Mouse (Mus musculus) embryonic facial prominence, embryonic 10.5 days (tissue): ENCODE measurements around the gene Nes. TPM values are rescaled to one million over a fixed set of nuclear protein-coding genes. Genes with fewer than 3 reads are reported as not detected.
A peak's percentile ranks its signal among the peaks of the same experiment; 100 is the strongest.

Experiments used
- DNase-seq: peaks from one replicate; pipeline ENCODE4 v3.0.0-alpha.2; 2017; ENCODE audit warnings: low spot score
- H3K27ac ChIP-seq: fragments of 300-500 bp; sonication (generic); replicated peaks from 2 replicates; pipeline ENCODE4 v1.5.1; 2016; ENCODE audit warnings: mild to moderate bottlenecking
- H3K27me3 ChIP-seq: fragments of 300-500 bp; sonication (generic); replicated peaks from 2 replicates; pipeline ENCODE4 v1.6.1; 2016; ENCODE audit warnings: low read depth, mild to moderate bottlenecking; ENCODE audit not compliant: poor library complexity, severe bottlenecking
- H3K36me3 ChIP-seq: fragments of 300-500 bp; sonication (generic); replicated peaks from 2 replicates; pipeline ENCODE4 v1.6.1; 2016; ENCODE audit warnings: mild to moderate bottlenecking, moderate library complexity
- H3K4me1 ChIP-seq: fragments of 300-500 bp; sonication (generic); 2 replicates; pipeline ENCODE4 v1.6.1; 2016
- H3K4me3 ChIP-seq: fragments of 300-500 bp; sonication (generic); 2 replicates; pipeline ENCODE4 v1.5.1; 2016; ENCODE audit warnings: mild to moderate bottlenecking, moderate library complexity
- H3K9me3 ChIP-seq: fragments of 300-500 bp; sonication (generic); 2 replicates; pipeline ENCODE4 v1.6.1; 2016; ENCODE audit warnings: mild to moderate bottlenecking
- WGBS: fragments of 180-500 bp; shearing (Covaris S2); methylation state at CpG from one replicate; pipeline ENCODE4 v1.1.7; 2016; 5-methylcytosine and 5-hydroxymethylcytosine counted together
- polyA plus RNA-seq: library from polyadenylated mRNA; unstranded; fragments of >200 nt; fragmentation: Nextera tagmentation; extraction: Ambion mirVana; gene quantifications from 2 replicates; pipeline ENCODE4 v1.2.1, GENCODE M21; 2016

Gene Nes
- polyA plus RNA-seq, 1 experiment from 2014 or later = 35.3 TPM

DNA sequence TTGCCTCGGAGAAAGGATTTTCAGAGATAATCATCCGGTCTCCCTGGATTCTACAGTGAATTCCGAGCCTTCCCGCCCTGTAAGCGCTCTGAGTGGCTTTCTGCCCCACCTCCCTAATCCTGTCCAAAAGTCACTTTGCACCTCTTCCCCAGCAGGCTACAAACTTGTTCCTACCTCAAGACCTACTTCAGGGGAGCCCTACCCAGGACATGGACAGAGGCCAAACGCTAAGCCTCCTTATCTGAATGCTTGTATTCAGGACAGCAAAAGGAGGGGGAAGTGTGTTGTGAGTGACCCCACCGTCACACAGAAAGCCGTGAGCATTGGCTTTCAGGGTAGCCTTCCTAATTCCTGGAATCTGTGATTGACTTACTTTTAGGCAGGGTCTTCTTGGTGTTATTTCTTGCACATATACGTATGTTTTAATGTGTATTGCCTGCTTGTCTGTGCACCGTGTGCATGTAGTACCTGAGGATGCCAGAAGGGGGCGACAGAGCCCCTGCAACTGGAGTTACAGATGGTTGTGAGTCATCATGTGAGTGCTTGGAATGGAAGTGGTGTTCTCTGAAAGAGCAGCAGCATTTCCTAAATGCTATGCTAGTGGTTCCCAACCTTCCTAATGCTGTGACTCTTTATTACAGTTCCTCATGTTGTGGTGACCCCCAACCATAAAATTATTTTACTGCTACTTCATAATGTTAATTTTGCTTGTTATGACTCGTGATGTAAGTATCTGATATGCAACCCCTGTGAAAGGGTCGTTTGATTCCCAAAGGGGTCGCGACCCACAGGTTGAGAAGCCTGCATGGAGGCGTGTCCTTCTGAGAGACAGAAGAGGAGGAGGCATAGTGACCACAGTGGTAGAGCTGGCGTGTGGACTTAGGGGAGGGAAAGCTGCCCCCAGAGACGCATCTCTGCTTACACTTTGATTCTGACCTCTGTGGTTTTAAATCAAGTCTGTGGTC lies 35.2 kb downstream of the Nes start:
- H3K27me3 ChIP-seq = peaks cover 57% of the 10 kb centered on the region
- WGBS = 83% methylated on average over 18 of the region's 18 CpGs
- H3K36me3 ChIP-seq = no peaks in the 10 kb centered on the region
- DNase-seq = no peak
- H3K4me1 ChIP-seq = peaks cover 6% of the 10 kb centered on the region; the same call in 1 of the 2 replicates
- H3K4me3 ChIP-seq = no peak overlapping the region
- H3K9me3 ChIP-seq = peaks cover 7% of the 10 kb centered on the region; the same call in 1 of the 2 replicates
- H3K27ac ChIP-seq = no peak overlapping the region

- Histone ChIP-seq H3K9me3 (peaks cover 5% of the 10 kb centered on the region; the same call in 1 of the 2 replicates), H3K36me3 (no peaks in the 10 kb centered on the region), H3K27ac (no peak overlapping the region), H3K4me1 (no peaks in the 10 kb centered on the region), H3K27me3 (peaks cover 14% of the 10 kb centered on the region), H3K4me3 (no peak overlapping the region)
- DNase-seq = no peak
- 9% methylated on average over 6 of the region's 6 CpGs for WGBS
Measured at GRCm38 (mm10) chr3:88010634-88011265, 39.9 kb downstream of the Nes start.

GRCm38 (mm10) chr3:88022322-88023191 lies 51.7 kb downstream of the Nes start:
- under 1% methylated on average over 66 of the region's 66 CpGs for WGBS
- Histone ChIP-seq H3K9me3 (no peaks in the 10 kb centered on the region), H3K4me1 (peaks cover 24% of the 10 kb centered on the region), H3K4me3 (peak overlapping the region; percentile 72), H3K27ac (0 out of 2 replicates have a peak overlapping the region, but pooled peaks have one; percentile 14), H3K27me3 (peaks cover 91% of the 10 kb centered on the region), H3K36me3 (no peaks in the 10 kb centered on the region)
- peak; percentile 95 for DNase-seq

- H3K36me3 ChIP-seq = no peaks in the 10 kb centered on the region
- H3K27me3 ChIP-seq = peaks cover 88% of the 10 kb centered on the region
- under 1% methylated on average over 81 of the region's 81 CpGs for WGBS
- H3K27ac ChIP-seq = 0 out of 2 replicates have a peak overlapping the region, but pooled peaks have one; percentile 14
- H3K4me3 ChIP-seq = peak overlapping the region; percentile 72
- no peak for DNase-seq
- H3K4me1 ChIP-seq = peaks cover 24% of the 10 kb centered on the region
- H3K9me3 ChIP-seq = 0 out of 2 replicates have a peak, but pooled peaks cover 5% of the 10 kb centered on the region
Measured at GRCm38 (mm10) chr3:88023192-88024074, 52.6 kb downstream of the Nes start.

- Histone ChIP-seq H3K4me3 (no peak overlapping the region), H3K9me3 (0 out of 2 replicates have a peak, but pooled peaks cover 6% of the 10 kb centered on the region), H3K36me3 (no peaks in the 10 kb centered on the region), H3K4me1 (peaks cover 36% of the 10 kb centered on the region), H3K27ac (no peak overlapping the region), H3K27me3 (peaks cover 87% of the 10 kb centered on the region)
- WGBS = 58% methylated on average over 7 of the region's 7 CpGs
- no peak for DNase-seq
Measured at GRCm38 (mm10) chr3:88026823-88027222, 55.9 kb downstream of the Nes start.

GRCm38 (mm10) chr3:88027434-88028186 lies 56.7 kb downstream of the Nes start, which contains the start of gene Hapln2:
Hapln2 (minus strand) TSS chr3:88027583.
- WGBS = 48% methylated on average over 5 of the region's 5 CpGs
- Histone ChIP-seq H3K4me1 (peaks cover 30% of the 10 kb centered on the region), H3K27me3 (peaks cover 87% of the 10 kb centered on the region), H3K36me3 (no peaks in the 10 kb centered on the region), H3K9me3 (0 out of 2 replicates have a peak, but pooled peaks cover 6% of the 10 kb centered on the region), H3K27ac (no peak within 1 kb of the TSS), H3K4me3 (no peak within 1 kb of the TSS)
- DNase-seq = no peak

Other genes with a start within 250 kb of the Nes start
- 0.28 and 0.41 TPM in 2 replicates for gene Lrrc71, start 222.5 kb upstream of the Nes start, polyA plus RNA-seq
- gene Ntrk1, start 175.9 kb upstream of the Nes start, polyA plus RNA-seq = 10.7 and 11.0 TPM in 2 replicates
- 0.49 and 0.54 TPM in 2 replicates for gene Insrr, start 174.1 kb upstream of the Nes start, polyA plus RNA-seq
- 12.2 and 13.4 TPM in 2 replicates for gene Pear1, start 146.8 kb upstream of the Nes start, polyA plus RNA-seq
- not detected in 2 replicates for gene Sh2d2a, start 124.3 kb upstream of the Nes start, polyA plus RNA-seq
- gene Prcc, start 85.5 kb upstream of the Nes start, polyA plus RNA-seq = 19.7 and 20.6 TPM in 2 replicates
- gene Hdgf, start 64.8 kb upstream of the Nes start, polyA plus RNA-seq = 269 and 278 TPM in 2 replicates
- 78.4 and 79.3 TPM in 2 replicates for gene Mrpl24, start 51.6 kb upstream of the Nes start, polyA plus RNA-seq
- gene Isg20l2, start 40.8 kb upstream of the Nes start, polyA plus RNA-seq = 78.0 and 81.3 TPM in 2 replicates
- gene Rrnad1, start 40.4 kb upstream of the Nes start, polyA plus RNA-seq = 20.6 and 21.5 TPM in 2 replicates
- gene Crabp2, start 22.4 kb upstream of the Nes start, polyA plus RNA-seq = 686 and 800 TPM in 2 replicates
- 0.32 and 0.41 TPM in 2 replicates for gene Bcan, start 29.2 kb downstream of the Nes start, polyA plus RNA-seq
- gene Hapln2, start 56.5 kb downstream of the Nes start, polyA plus RNA-seq = not detected in 2 replicates
- 52.2 and 52.4 TPM in 2 replicates for gene Gpatch4, start 72.0 kb downstream of the Nes start, polyA plus RNA-seq
- 126 and 145 TPM in 2 replicates for gene Naxe, start 87.4 kb downstream of the Nes start, polyA plus RNA-seq
- 0.09 and 0.24 TPM in 2 replicates for gene Ttc24, start 107.2 kb downstream of the Nes start, polyA plus RNA-seq
- gene Iqgap3, start 110.9 kb downstream of the Nes start, polyA plus RNA-seq = 27.3 and 28.2 TPM in 2 replicates
- 11.1 and 12.1 TPM in 2 replicates for gene Mef2d, start 171.3 kb downstream of the Nes start, polyA plus RNA-seq